44 mouse cellular contexts compared by ENCODE assay signal in the genomic region with DNA sequence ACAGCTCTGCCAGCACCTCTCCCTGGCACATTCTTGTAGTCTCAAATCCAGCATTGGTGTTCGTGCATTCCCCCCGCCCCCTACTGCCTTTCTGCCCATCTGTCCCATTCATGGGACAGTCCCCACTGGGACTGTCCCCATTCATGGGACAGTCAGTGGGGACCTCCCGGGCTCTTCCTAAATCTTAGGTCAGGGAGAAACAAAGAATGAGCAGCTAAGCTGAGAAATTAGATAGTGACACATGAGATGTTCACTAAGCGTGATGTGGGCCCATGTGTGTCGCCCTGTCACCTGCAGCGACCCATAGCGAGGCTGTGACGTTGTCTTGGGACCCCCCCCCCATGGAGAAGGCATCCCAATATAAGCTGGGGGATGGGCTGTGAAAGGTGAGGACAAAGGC. TPM values are rescaled to one million over a fixed set of nuclear protein-coding genes. Genes with fewer than 3 reads are reported as not detected.
"Had no signal": no experiment of that assay in that cellular context is flagged by ENCODE, and none has a peak within 500 bp of the region (broad histone marks: within the 10 kb centered on the region; RNA-seq: fewer than 3 reads in every experiment).

No protein-coding gene starts in this region.

- H3K36me3 ChIP-seq: limb, embryonic 10.5 days; limb, embryonic 12.5 days; limb, embryonic 13.5 days; limb, embryonic 15.5 days; liver, embryonic 12.5 days; liver, embryonic 13.5 days; liver, embryonic 15.5 days; lung, embryonic 15.5 days; midbrain, embryonic 10.5 days; midbrain, embryonic 12.5 days; midbrain, embryonic 13.5 days; midbrain, embryonic 15.5 days; neural tube, embryonic 12.5 days had no signal

- H3K9ac ChIP-seq: limb, embryonic 12.5 days; limb, embryonic 13.5 days; limb, embryonic 15.5 days; liver, embryonic 12.5 days; liver, embryonic 13.5 days; liver, embryonic 14.5 days; liver, embryonic 15.5 days; liver, postnatal 0 days; lung, embryonic 14.5 days; lung, embryonic 15.5 days; midbrain, embryonic 12.5 days; midbrain, embryonic 13.5 days; midbrain, embryonic 15.5 days; neural tube, embryonic 12.5 days had no signal

- H3K27ac ChIP-seq: limb, embryonic 10.5 days; limb, embryonic 12.5 days; limb, embryonic 13.5 days; liver, embryonic 12.5 days; liver, embryonic 13.5 days; liver, embryonic 14.5 days; liver, embryonic 15.5 days; lung, embryonic 15.5 days; macrophage; midbrain, embryonic 10.5 days; midbrain, embryonic 12.5 days; midbrain, embryonic 13.5 days; midbrain, embryonic 15.5 days; neural tube, embryonic 12.5 days had no signal

- H3K4me2 ChIP-seq: limb, embryonic 12.5 days; limb, embryonic 13.5 days; limb, embryonic 15.5 days; liver, embryonic 11.5 days; liver, embryonic 12.5 days; liver, embryonic 13.5 days; liver, embryonic 15.5 days; lung, embryonic 14.5 days; lung, embryonic 15.5 days; midbrain, embryonic 11.5 days; midbrain, embryonic 12.5 days; midbrain, embryonic 13.5 days; midbrain, embryonic 15.5 days; neural tube, embryonic 12.5 days had no signal

- H3K4me1 ChIP-seq: limb, embryonic 10.5 days; limb, embryonic 12.5 days; limb, embryonic 13.5 days; liver, embryonic 12.5 days; liver, embryonic 13.5 days; liver, embryonic 15.5 days; lung, embryonic 15.5 days; midbrain, embryonic 12.5 days; midbrain, embryonic 15.5 days; neural tube, embryonic 12.5 days had no signal

- ATAC-seq: liver, embryonic 12.5 days; liver, postnatal 0 days; lung, postnatal 0 days; midbrain, embryonic 13.5 days; midbrain, embryonic 15.5 days; midbrain, embryonic 16.5 days had no signal

- DNase-seq: left cerebral cortex, postnatal 4 days; liver; liver, embryonic 13.5 days; liver, postnatal 0 days; lung, adult 18-20 months; lung, adult 2 months; lung, embryonic 14.5 days; lung, postnatal 10 days; lung, postnatal 14 days; lung, postnatal 36 days; lung, postnatal 4 days; midbrain, embryonic 14.5 days had no signal

- H3K4me3 ChIP-seq: limb, embryonic 10.5 days; limb, embryonic 12.5 days; limb, embryonic 13.5 days; limb, embryonic 15.5 days; liver, embryonic 12.5 days; liver, embryonic 13.5 days; liver, embryonic 15.5 days; lung, embryonic 15.5 days; megakaryocyte, embryonic 14.5 days; midbrain, embryonic 10.5 days; midbrain, embryonic 12.5 days; midbrain, embryonic 13.5 days; midbrain, embryonic 15.5 days; myocyte; neural tube, embryonic 12.5 days had no signal

- H3K27me3 ChIP-seq: midbrain, embryonic 13.5 days; midbrain, embryonic 15.5 days had no signal

- H3K9me3 ChIP-seq: limb, embryonic 10.5 days; limb, embryonic 12.5 days; limb, embryonic 13.5 days; limb, embryonic 15.5 days; liver, embryonic 12.5 days; liver, embryonic 13.5 days; liver, embryonic 15.5 days; lung, embryonic 15.5 days; megakaryocyte, embryonic 14.5 days; midbrain, embryonic 10.5 days; midbrain, embryonic 12.5 days; midbrain, embryonic 13.5 days; midbrain, embryonic 15.5 days; neural tube, embryonic 12.5 days had no signal

RNA-seq across cellular contexts. Expression of gene Trp73, which starts 48.7 kb away (rescaled TPM):
- total RNA-seq: liver, adult 2 months; megakaryocyte progenitor cell, adult 5-6 weeks; megakaryocyte, adult 5-6 weeks; megakaryocyte-erythroid progenitor cell, adult 5-6 weeks; monocyte, adult 5-6 weeks had no signal
- polyA plus RNA-seq: liver, adult 2 months; liver, embryonic 13.5 days; liver, embryonic 15.5 days; liver, postnatal 0 days; macrophage; myocyte had no signal

RNA-seq across cellular contexts. Expression of gene Ccdc27, which starts 48.9 kb away (rescaled TPM):
- total RNA-seq: left cerebral cortex, postnatal 25 days; left cerebral cortex, postnatal 36 days; liver, adult 2 months; megakaryocyte progenitor cell, adult 5-6 weeks; megakaryocyte, adult 5-6 weeks; megakaryocyte-erythroid progenitor cell, adult 5-6 weeks; midbrain, postnatal 0 days; monocyte, adult 5-6 weeks had no signal
- polyA plus RNA-seq: limb, embryonic 10.5 days; limb, embryonic 11.5 days; limb, embryonic 12.5 days; limb, embryonic 13.5 days; limb, embryonic 14.5 days; limb, embryonic 15.5 days; liver, adult 2 months; liver, embryonic 13.5 days; liver, embryonic 14.5 days; liver, postnatal 0 days; lung, adult 2 months; lung, embryonic 15.5 days; lung, embryonic 16.5 days; lung, postnatal 0 days; macrophage; midbrain, embryonic 10.5 days; midbrain, embryonic 11.5 days; midbrain, embryonic 12.5 days; midbrain, embryonic 13.5 days; midbrain, embryonic 14.5 days; midbrain, embryonic 15.5 days; midbrain, embryonic 16.5 days; midbrain, postnatal 0 days; myocyte; neural tube, embryonic 11.5 days; neural tube, embryonic 12.5 days had no signal
